13 mouse cellular contexts compared by ENCODE assay signal in the genomic region with DNA sequence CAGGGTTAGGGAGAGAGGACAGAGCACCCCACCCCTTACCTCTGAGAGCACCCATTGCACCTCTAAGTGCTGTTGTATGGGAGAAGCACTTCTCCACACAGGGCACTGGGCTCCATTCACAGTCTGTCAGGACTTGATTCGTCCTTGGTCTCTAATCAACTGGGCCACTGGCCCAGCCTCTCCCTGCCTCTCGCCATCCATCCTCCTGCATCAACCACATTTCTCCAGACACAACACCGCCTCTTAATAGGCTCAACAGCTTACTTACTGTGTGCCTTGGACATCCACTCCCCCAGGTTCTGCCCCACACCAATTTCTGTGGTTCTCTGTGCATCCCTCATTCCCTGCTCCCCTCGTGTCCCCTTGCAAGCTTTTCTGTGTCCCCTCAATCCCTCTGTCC.
DNase-seq lines count a peak whose midpoint lies in the region; ATAC-seq lines count a peak whose summit lies in the region.
"Had no signal": no experiment of that assay in that cellular context is flagged by ENCODE, and none has a peak within 500 bp of the region (broad histone marks: within the 10 kb centered on the region; RNA-seq: fewer than 3 reads in every experiment).

No protein-coding gene starts in this region.

- H3K4me3 ChIP-seq in forebrain, embryonic 10.5 days, result no peak overlapping the region
- no peak overlapping the region for H3K4me3 ChIP-seq in forebrain, embryonic 16.5 days (replicated peaks; ENCODE audit: low read length)
- H3K4me3 ChIP-seq in kidney, embryonic 16.5 days (ENCODE audit: low read length), result no peak overlapping the region
- no peak overlapping the region for H3K4me3 ChIP-seq in brown adipose tissue, adult 24 weeks (ENCODE audit: insufficient read depth, low read depth, low read length)
- no peak overlapping the region for H3K4me3 ChIP-seq in liver, embryonic 12.5 days
- H3K4me3 ChIP-seq: hindbrain, embryonic 15.5 days; left cerebral cortex, adult 2 months had no signal

- ATAC-seq in forebrain, embryonic 16.5 days, result no peak
- ATAC-seq in kidney, embryonic 16.5 days (ENCODE audit: low FRiP score, low TSS enrichment), result no peak
- ATAC-seq in liver, embryonic 12.5 days, result no peak

- no peak for DNase-seq in forebrain, embryonic 10.5 days (ENCODE audit: extremely low spot score, low spot score)
- no peak for DNase-seq in kidney, adult 9 months
- no peak for DNase-seq in layer of hippocampus, postnatal 14 days (ENCODE audit: low spot score in 2 of 2)
- DNase-seq in layer of hippocampus, adult 11-12 months (ENCODE audit: low spot score), result no peak
- DNase-seq: cerebellum, postnatal 14 days; gastrocnemius, postnatal 10 days; thymus, postnatal 14 days had no signal

- no peak overlapping the region for H3K4me2 ChIP-seq in forebrain, embryonic 16.5 days (ENCODE audit: low read length)
- no peak overlapping the region for H3K4me2 ChIP-seq in kidney, embryonic 16.5 days (replicated peaks; ENCODE audit: low read depth, low read length)
- no peak overlapping the region for H3K4me2 ChIP-seq in liver, embryonic 12.5 days
- H3K4me2 ChIP-seq: hindbrain, embryonic 15.5 days had no signal

- peaks cover 5% of the 10 kb centered on the region; the same call in 1 of the 2 replicates for H3K27me3 ChIP-seq in forebrain, embryonic 10.5 days (ENCODE audit: poor library complexity, severe bottlenecking)
- H3K27me3 ChIP-seq in forebrain, embryonic 16.5 days (replicated peaks; ENCODE audit: control insufficient read depth, insufficient read depth, low read length), result no peaks in the 10 kb centered on the region
- no peaks in the 10 kb centered on the region for H3K27me3 ChIP-seq in kidney, embryonic 16.5 days (ENCODE audit: insufficient read depth, low read length)
- H3K27me3 ChIP-seq in liver, embryonic 12.5 days (replicated peaks), result no peaks in the 10 kb centered on the region
- H3K27me3 ChIP-seq: hindbrain, embryonic 15.5 days had no signal

- H3K27ac ChIP-seq in forebrain, embryonic 10.5 days, result peak overlapping the region; percentile 85
- no peak overlapping the region for H3K27ac ChIP-seq in forebrain, embryonic 16.5 days (ENCODE audit: low read length)
- H3K27ac ChIP-seq in kidney, embryonic 16.5 days (ENCODE audit: low read length), result peak overlapping the region; percentile 95
- H3K27ac ChIP-seq in brown adipose tissue, adult 24 weeks (replicated peaks; ENCODE audit: low read depth, low read length), result peak overlapping the region; percentile 83
- H3K27ac ChIP-seq in liver, embryonic 12.5 days, result peak overlapping the region; percentile 57; the same call in 1 of the 2 replicates
- H3K27ac ChIP-seq: left cerebral cortex, adult 2 months had no signal

- no peak overlapping the region for H3K9ac ChIP-seq in forebrain, embryonic 16.5 days (replicated peaks; ENCODE audit: low read depth, low read length)
- no peak overlapping the region for H3K9ac ChIP-seq in kidney, embryonic 16.5 days (replicated peaks; ENCODE audit: low read length)
- H3K9ac ChIP-seq in liver, embryonic 12.5 days, result no peak overlapping the region
- H3K9ac ChIP-seq: hindbrain, embryonic 15.5 days had no signal

- 84% methylated on average over 4 of the region's 4 CpGs for WGBS in forebrain, embryonic 10.5 days
- WGBS in forebrain, embryonic 16.5 days, result 79% methylated on average over 4 of the region's 4 CpGs
- 91% methylated on average over 4 of the region's 4 CpGs for WGBS in kidney, embryonic 16.5 days
- 68% methylated on average over 4 of the region's 4 CpGs for WGBS in liver, embryonic 12.5 days (ENCODE audit: insufficient replicate concordance)

- H3K9me3 ChIP-seq in forebrain, embryonic 10.5 days, result no peaks in the 10 kb centered on the region
- H3K9me3 ChIP-seq in forebrain, embryonic 16.5 days (ENCODE audit: control insufficient read depth, low read length), result no peaks in the 10 kb centered on the region
- no peaks in the 10 kb centered on the region for H3K9me3 ChIP-seq in kidney, embryonic 16.5 days (ENCODE audit: low read length)
- H3K9me3 ChIP-seq in liver, embryonic 12.5 days (replicated peaks), result no peaks in the 10 kb centered on the region
- H3K9me3 ChIP-seq: hindbrain, embryonic 15.5 days had no signal

- no peaks in the 10 kb centered on the region for H3K36me3 ChIP-seq in forebrain, embryonic 10.5 days (replicated peaks)
- no peaks in the 10 kb centered on the region for H3K36me3 ChIP-seq in forebrain, embryonic 16.5 days (ENCODE audit: control insufficient read depth, insufficient read depth)
- H3K36me3 ChIP-seq in kidney, embryonic 16.5 days (ENCODE audit: insufficient read depth, low read length), result no peaks in the 10 kb centered on the region
- H3K36me3 ChIP-seq in liver, embryonic 12.5 days, result no peaks in the 10 kb centered on the region
- H3K36me3 ChIP-seq: hindbrain, embryonic 15.5 days had no signal

- peaks cover 64% of the 10 kb centered on the region for H3K4me1 ChIP-seq in forebrain, embryonic 10.5 days
- no peaks in the 10 kb centered on the region for H3K4me1 ChIP-seq in forebrain, embryonic 16.5 days (replicated peaks; ENCODE audit: control insufficient read depth, insufficient read depth, low read length)
- peaks cover 82% of the 10 kb centered on the region for H3K4me1 ChIP-seq in kidney, embryonic 16.5 days (ENCODE audit: insufficient read depth, low read length)
- H3K4me1 ChIP-seq in brown adipose tissue, adult 24 weeks (ENCODE audit: control insufficient read depth, insufficient read depth, insufficient read length, low read length), result peaks cover 31% of the 10 kb centered on the region
- H3K4me1 ChIP-seq in liver, embryonic 12.5 days, result peaks cover 40% of the 10 kb centered on the region
- H3K4me1 ChIP-seq: hindbrain, embryonic 15.5 days had no signal
